Mouse (Mus musculus) right cerebral cortex, postnatal 10 days (tissue): Measurements from ENCODE around the gene Rasgrp4.
A peak's percentile ranks its signal among the peaks of the same experiment; 100 is the strongest.
"Not testable (repeated sequence)": the region's sequence is repeated elsewhere in the genome, so short reads cannot be mapped to it uniquely, and the experiment has no call there.

Experiments
- DNase-seq, 2 experiments: peaks; one replicate each; pipeline ENCODE4 v3.0.0; 2021; ENCODE audit warnings: low spot score in 2 of 2

Gene Rasgrp4

DNA sequence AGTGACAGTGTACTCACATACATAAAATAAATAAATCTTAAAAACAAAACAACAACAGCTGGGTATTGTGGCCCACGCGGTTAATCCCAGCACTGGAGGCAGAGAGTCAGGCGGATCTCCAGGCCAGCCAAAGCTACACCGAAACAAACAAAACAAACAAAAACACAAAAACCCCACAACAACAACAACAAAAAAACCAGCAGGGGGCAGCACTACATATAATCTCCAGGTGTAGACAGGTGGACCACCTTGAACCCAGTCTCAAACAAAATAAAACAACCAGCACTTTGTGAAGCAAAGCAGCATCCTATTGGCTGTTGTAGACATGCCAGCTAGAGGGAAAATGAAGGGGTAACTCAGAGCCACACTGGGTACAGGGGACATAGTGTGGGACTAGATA lies 43.5 kb downstream of the Rasgrp4 start:
- peak in 1 of 2 experiments; percentile 23 for DNase-seq

DNA sequence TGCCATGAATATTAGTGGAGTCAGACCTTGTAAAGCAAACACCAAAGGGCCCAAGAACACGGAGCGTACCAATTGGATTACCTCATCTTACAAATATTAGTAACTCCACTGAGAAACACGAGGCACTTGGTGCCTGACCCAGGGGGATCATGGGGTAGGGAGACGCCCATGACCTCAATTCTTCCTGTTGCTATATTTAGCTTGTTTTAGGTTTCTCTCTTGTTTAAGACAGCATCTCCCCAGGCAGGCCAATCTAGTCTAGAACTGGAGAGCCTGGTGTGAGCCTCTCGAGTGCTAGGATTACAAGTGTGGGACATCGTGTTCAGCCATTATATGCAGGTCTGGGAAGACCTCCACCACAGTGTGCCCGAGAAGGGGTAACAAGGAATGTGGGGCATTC lies 44.7 kb downstream of the Rasgrp4 start:
- peak in 1 of 2 experiments; percentile 24 for DNase-seq

DNA sequence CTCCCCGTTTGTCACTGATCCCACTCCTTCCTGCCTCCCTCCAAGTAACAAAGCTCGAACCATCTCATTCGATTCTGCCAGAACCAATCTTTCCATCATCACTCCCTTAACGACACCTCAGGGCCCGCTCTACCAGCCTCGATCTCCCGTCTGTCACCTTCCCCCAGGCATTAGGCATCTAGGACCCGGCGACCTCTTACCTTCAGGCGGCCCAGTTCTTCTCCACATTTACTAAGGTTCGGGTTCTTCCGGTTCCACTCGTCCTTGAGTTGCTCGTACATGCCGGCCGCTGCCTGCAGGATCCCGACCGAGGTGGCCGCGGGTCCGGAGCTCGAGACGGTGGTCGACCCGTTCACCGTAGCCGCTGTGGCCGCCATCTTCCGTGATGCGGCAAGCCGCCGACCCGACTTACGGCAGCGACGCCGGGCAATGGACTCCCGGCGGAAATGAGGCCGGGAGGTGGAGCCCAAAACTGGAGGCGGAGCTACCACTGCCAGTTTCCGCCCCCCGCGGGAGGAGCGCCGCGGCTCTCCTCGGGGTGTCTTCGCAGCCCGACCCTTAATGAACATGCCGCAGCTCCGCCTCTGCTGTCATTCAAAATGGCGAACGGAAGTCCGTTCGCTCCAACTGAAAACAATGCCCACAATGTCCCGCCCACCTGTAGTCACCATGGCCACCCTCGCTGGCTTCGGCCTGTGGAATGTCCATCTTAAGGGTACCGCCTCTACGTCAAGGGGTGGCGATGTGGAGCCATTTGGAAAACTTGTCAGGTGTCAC lies 45.6 kb downstream of the Rasgrp4 start, which contains the start of gene Psmd8:
TSS of gene Psmd8 (minus strand) at position 625 of the 777 bp plus-strand sequence.
- peak; percentile 97 to 98 for DNase-seq

- DNase-seq = no peak
These were observed 46.2 kb downstream of the Rasgrp4 start for GRCm38 (mm10) chr7:29180854-29181236.

- peak in 1 of 2 experiments; percentile 22 for DNase-seq
These were observed 46.7 kb downstream of the Rasgrp4 start for GRCm38 (mm10) chr7:29181323-29181722.

GRCm38 (mm10) chr7:29194230-29194629 lies 59.6 kb downstream of the Rasgrp4 start:
- not testable (repeated sequence) for DNase-seq

DNA sequence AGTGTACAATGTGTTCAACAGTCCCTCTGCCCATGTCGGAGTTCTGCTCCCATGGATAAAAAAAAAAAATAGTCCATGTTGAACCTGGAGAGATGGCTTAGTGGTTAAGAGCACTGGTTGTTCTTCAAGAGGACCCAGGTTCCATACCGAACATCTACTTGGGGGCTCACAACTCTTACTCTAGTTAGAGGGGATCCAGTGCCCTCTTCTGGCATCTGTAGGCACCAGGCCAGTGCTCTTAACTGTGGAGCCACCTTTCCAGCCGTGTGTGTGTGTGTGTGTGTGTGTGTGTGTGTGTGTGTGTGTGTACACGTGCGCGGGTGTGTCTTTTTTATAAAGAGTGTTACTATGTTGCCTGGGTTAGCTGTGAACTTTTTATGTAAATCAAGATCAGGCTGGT lies 67.9 kb downstream of the Rasgrp4 start:
- DNase-seq = no peak
